Mouse (Mus musculus): ENCODE measurements around the gene Shc1.
A peak's percentile ranks its signal among the peaks of the same experiment; 100 is the strongest.

The Shc1 gene

GRCm38 (mm10) chr3:89390111-89390515 is 28.1 kb upstream of the Shc1 start:
- DNase-seq (ENCODE audit: low read depth, low spot score), result no peak

DNA sequence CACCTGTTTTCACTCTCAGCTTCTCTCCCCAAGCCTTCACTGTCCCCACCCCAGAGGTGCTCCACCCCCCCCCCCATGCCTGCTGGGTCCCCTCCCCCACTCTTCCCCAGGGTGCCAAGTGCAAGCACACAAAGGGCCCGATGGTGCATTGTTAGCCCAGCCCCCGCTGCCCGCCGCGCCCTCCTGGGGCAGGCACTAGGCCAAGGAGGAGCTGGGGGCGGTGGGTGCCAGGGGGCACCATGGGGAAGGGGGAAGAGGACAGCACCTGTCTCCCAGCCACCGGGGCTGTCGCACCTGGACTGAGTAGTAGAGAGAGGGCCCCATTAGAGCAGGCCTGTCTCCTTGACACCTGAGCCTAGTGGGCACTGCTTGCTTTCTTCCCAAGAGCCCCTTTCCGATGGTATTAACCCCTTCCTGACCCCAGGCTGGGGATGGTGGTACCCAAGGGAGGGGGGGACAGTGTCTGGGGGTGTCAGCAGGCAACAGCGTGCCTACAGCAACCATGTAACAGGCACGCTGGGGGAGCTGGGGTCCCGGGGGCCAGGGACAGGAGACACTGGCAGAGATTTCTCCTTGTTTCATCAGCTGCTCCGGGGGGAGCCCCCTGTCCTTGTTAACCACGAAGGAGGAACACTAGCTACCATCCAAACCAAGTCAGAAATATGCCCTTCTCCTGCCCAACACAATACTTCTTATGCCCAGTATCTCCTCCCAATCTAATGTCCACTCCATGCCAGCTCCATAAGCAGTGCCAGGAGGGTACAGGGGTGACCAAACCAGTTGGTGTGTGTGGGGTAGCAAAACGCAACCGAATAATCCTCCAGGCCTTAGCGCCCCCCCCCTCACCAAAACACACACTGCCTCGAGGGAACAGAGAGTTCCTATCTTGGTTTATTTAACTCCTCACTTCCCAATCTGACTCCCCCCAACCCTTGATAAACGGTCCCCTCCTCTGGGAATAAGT is 27.3 kb upstream of the Shc1 start:
- DNase-seq (ENCODE audit: low read depth, low spot score), result no peak

DNA sequence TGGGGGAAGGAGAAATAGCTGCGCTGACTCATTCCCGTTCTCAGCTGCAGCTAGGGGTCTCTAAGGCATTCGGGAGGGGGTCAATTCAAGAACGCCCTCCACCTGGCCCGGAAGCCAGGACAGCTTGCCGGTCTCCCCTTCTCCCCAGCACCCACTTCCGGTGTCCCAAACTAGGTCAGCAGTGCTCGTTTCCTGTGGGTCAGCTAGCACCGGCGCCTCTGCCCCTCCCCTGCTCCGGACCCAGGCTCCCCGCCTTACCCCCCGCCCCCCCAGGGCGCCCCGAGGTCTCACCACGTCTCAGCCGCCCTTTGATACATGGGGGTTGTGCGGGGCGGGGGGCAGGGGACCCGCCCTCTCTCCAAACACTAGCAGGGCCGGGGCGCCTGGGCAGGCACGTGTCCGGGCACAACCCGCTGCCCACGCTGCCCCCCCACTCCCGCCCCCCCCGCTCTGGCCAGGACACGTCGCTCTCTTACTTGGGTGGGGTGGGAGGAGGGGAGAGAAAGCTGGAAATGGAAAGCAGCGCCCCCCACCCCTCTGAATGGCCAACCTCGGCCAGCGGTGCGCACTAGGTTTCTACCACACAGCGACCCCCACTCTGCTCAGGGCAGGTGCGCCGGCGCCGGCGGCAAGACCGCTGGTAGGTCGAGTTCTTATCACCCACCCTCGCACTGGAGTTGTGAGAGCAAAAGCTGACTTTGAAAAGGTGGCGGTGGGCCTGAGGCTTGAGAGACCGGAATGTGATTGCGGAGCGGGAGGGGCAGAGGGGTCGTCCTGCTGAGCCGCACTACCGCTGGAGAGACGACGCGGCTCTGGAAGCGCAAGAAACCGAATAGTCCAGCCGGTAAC is 26.4 kb upstream of the Shc1 start:
- peak; percentile 34 for DNase-seq (ENCODE audit: low read depth, low spot score)

DNA sequence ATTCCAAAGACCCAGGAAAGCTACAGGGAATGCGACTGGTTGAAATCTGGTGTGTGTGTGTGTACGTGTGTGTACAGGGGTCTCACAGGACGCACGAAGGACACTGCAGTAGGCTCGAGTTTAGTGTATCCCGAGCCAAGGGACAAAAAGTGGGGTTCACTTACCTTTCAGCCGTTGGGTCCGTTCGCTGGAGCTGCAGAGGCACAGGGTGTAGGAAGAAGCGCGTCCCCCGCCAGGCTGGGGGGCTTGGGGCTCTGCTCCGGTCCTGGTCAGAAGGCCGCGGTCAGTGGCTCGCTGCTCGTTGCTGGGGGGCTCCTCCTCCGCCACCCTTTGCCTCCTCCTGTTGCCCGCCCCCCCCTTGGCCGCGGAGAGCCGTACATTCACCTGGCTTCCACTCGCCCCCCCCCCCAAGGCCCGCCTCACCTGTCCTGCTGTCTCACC is 25.4 kb upstream of the Shc1 start:
- no peak for DNase-seq (ENCODE audit: low read depth, low spot score)

- DNase-seq (ENCODE audit: low read depth, low spot score), result peak; percentile 96
Measured at GRCm38 (mm10) chr3:89393605-89394004, 24.6 kb upstream of the Shc1 start.

DNA sequence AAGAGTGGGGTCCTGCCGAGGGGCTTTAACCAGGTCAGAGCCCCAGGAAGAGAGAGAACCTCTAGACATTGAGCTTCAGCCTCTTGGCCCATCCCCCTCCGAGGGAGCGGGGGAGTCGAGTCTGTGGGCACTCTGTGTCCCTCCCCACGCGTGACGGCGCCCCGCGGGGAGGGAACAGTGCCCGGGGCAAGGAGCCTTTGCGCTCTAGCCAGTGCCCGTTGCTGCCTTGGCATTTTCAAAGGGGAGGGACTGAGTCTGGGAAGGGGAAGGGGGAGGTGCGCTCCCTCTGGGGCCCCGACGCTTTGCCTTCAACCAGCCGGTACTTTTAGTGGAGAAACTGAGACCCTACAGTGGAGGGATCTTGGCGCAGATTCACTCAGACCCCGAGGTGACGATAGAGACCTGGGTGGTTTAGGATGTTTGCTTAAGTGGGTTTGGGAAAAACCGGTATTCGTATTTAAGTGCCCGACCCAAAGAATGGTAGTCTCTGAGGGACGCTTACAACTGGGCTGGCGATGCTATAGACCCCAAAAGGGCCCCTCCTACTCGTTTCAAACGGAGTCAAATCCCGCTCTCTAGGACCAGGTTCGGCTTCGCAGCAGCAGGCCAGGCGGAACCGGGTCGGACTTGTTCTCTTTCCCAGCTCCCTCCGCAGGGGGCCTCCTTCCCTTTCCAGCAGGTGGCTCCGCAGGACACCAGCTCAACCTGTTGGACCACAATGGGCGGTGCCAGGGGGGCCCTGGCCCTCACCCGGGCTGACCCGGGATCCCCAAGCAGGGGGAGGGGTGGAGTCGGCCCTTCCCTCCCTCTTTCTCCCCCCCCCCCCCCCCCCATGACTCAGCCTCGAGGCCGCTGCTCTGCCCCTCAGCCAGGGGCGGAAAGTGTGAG is 24.0 kb upstream of the Shc1 start, which contains the start of gene Zbtb7b:
Zbtb7b (minus strand) TSS at position 771 of the 888 bp plus-strand sequence.
- DNase-seq (ENCODE audit: low read depth, low spot score), result peak; percentile 68

GRCm38 (mm10) chr3:89394894-89395256 is 23.4 kb upstream of the Shc1 start:
- DNase-seq (ENCODE audit: low read depth, low spot score), result peak; percentile 90

DNA sequence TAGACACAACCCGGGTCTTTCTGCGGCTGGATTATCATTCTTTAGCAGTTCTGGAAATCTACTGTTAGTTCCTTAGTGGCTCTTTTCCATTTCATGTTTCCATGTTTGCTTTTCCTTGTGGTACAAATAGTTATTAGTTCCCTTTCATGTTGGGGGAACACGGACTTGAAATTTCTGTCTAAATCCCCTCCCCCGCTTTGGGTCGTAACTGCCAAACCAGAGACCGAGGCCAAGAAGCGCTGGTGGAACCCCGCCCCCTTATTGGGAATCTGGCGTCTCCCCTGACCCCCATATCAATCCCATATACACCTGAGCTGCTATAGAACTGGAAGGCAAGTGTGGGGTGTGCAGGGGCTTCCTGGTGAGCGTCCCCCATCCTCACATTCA is 22.8 kb upstream of the Shc1 start:
- no peak for DNase-seq (ENCODE audit: low read depth, low spot score)

DNA sequence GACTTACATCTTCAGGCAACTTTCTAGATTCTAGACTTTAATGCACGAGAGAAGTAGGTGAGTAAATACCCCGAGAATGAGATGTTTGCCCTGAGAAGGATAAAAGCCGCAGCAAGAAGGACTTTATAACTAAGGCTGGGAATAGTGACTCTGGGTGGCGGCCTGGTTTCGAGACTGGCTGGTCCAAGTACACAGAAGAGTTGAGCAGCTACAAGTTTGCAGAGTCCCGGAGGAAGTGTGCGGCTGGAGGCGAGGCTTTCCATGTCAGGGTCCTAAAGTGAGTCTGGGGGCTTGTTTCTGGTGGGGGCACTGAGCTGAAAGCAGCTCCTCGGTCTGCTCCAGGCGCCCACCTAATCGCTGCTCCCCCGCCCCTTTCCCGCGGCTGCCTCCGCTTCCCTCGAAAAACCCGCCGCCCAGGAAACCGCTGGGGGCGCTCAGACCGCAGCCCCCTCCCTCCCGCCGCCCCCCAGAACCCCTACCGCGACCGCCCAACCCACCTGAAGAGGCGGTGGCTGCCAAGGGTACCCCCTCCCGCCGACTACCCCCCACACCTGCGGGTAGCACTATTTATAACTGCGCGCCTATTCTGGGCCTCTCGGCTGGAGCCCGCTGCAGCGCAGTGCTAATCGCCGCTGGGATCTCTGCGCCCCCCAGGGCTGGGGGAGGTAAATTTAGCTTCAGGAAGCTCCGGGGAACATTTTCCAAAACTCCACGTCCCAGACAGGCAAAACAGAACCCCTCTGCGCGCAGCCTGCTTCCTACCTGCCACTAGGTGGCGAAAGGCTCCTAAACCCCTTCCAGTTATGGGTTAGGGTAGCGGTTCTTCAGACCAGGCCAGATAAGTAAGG is 22.2 kb upstream of the Shc1 start:
- DNase-seq (ENCODE audit: low read depth, low spot score), result peak; percentile 83

DNA sequence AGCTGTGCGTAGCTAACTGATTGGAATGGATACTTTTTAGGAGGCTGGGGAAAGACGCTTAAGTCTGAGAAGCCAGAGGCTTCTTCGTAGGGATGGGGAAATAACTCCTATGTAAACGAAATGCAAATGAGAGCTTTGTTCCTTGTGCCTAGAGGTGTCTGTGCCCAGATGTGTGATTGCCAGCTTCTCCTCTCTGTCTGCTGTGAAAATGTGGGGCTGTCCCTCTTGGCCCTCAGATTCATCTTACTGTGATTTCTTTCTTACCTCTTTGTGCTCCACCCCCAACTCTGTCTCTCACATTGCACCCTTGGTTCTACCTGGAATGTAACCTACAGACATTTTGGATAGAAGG is 21.6 kb upstream of the Shc1 start:
- DNase-seq (ENCODE audit: low read depth, low spot score), result no peak

DNA sequence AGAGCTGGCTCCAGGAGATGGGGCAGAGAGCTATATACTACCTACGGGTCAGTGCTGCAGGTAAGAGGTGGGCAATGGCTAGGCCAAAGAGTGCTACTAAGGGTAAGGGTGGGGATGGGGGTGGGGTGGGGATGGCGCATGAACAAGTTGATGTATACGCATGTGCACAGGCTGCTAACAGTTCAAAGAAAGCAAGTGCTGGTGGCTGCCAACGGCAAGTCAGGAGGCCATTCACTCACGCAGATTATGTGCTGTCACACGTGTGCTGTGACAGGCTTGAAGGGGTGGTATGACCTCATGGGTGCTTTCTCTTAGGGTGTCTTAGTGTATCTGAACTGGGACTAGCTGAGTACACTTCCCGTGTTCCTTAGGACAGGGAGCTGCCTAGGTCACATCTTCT is 16.9 kb upstream of the Shc1 start:
- no peak for DNase-seq (ENCODE audit: low read depth, low spot score)

- DNase-seq (ENCODE audit: low read depth, low spot score), result no peak
Measured at GRCm38 (mm10) chr3:89402693-89403092, 15.6 kb upstream of the Shc1 start, which contains the start of gene Lenep. TSS of gene Lenep (minus strand) at chr3:89402793.

GRCm38 (mm10) chr3:89406887-89407286 is 11.4 kb upstream of the Shc1 start:
- no peak for DNase-seq (ENCODE audit: low read depth, low spot score)

- no peak for DNase-seq (ENCODE audit: low read depth, low spot score)
Measured at GRCm38 (mm10) chr3:89408448-89408847, 9.8 kb upstream of the Shc1 start.

- no peak for DNase-seq (ENCODE audit: low read depth, low spot score)
Measured at GRCm38 (mm10) chr3:89409701-89410100, 8.5 kb upstream of the Shc1 start.

DNA sequence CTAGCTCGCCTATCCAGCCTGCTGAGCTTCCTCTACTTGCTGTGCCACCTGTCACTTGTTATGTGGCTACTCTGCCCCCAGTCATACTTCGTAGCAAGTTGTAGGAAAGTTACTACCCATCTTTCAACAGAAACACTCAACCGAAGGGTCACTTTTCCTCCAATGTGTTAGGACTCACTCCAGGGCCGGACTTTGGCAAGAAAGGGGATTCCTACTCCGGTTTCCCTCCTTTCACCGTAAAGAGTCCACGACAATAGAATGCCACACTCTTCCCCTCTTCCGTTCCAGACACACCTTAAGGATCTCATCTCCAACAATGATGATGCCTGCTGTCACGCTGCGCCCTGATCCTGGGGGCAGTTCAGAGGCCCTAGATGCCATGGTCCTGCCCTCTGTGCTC is 7.4 kb upstream of the Shc1 start:
- no peak for DNase-seq (ENCODE audit: low read depth, low spot score)

DNA sequence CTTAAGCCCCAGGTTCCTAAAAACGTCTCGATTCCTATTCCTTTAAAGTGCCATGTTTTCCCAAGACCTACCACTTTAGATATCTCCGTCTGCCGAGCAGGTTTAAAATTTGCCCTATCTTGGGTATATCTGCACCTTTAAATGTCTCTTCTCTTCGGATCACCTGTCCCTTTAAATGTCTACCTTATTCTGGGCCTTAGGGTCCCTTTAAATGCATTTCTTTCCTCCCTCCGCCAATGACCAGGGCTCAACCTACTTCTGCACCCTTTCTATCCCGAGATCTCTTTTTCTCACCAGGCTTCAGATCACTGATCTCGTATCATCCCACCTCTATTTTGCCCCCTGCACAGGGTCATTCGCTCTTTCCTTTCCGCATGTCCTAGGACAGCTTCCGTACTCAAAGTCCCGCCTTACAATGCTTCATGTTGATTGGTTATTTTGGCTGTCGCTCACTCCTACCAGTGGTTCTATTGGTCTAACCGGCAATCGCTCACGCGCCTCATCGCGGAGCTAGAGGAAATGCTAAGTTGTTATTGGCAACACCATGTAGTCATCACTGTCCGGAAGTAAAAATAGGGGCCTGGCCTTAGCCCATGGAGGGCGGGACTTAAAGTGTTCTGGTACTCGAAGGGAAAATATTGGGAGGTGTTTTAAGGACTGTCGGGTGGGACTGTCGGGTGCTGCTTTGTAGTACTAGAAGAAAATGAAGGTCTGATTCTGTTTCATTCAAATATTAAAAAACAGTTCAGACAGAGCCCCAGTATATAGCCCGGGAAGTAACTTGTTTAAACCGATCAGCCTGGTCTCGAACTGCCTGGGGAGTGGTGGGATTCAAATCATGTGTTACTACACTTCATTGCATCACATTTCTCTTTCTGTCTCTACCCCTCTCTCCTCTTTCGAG is 6.5 kb upstream of the Shc1 start, which contains the start of gene Flad1:
Flad1 (minus strand) TSS at position 381 of the 904 bp plus-strand sequence.
- peak; percentile 100 for DNase-seq (ENCODE audit: low read depth, low spot score)

- no peak for DNase-seq (ENCODE audit: low read depth, low spot score)
Measured at GRCm38 (mm10) chr3:89416158-89416557, 2.1 kb upstream of the Shc1 start.

GRCm38 (mm10) chr3:89417131-89417530 is 1.1 kb upstream of the Shc1 start:
- DNase-seq (ENCODE audit: low read depth, low spot score), result no peak
